Mouse (Mus musculus) kidney, embryonic 16.5 days (tissue): Measurements from ENCODE around the gene Pidd1. TPM values are rescaled to one million over a fixed set of nuclear protein-coding genes. Genes with fewer than 3 reads are reported as not detected.

Experiments
- ATAC-seq: fragments of 200-750 bp; cut with Nextera tagmentation; 2 replicates; pipeline ENCODE4 v1.8.0; 2017; ENCODE audit warnings: moderate TSS enrichment; ENCODE audit not compliant: low FRiP score, low TSS enrichment
- H3K27ac ChIP-seq: fragments of 300-500 bp; sonication (generic); 2 replicates; pipeline ENCODE4 v1.5.1; 2014; ENCODE audit warnings: low read length
- H3K27me3 ChIP-seq: fragments of 300-500 bp; sonication (generic); 2 replicates; pipeline ENCODE4 v1.6.1; 2014; ENCODE audit warnings: low read length, control low read depth, mixed read lengths; ENCODE audit not compliant: insufficient read depth
- H3K36me3 ChIP-seq: fragments of 300-500 bp; sonication (generic); 2 replicates; pipeline ENCODE4 v1.6.1; 2014; ENCODE audit warnings: low read length, control low read depth, mixed read lengths; ENCODE audit not compliant: insufficient read depth
- H3K4me1 ChIP-seq: fragments of 300-500 bp; sonication (generic); 2 replicates; pipeline ENCODE4 v1.6.1; 2014; ENCODE audit warnings: low read length, control low read depth, mixed read lengths; ENCODE audit not compliant: insufficient read depth
- H3K4me2 ChIP-seq: fragments of 300-500 bp; sonication (generic); replicated peaks from 2 replicates; pipeline ENCODE4 v1.6.1; 2014; ENCODE audit warnings: low read depth, low read length
- H3K4me3 ChIP-seq: fragments of 300-500 bp; sonication (generic); 2 replicates; pipeline ENCODE4 v1.5.1; 2014; ENCODE audit warnings: mild to moderate bottlenecking, low read length
- H3K9ac ChIP-seq: fragments of 300-500 bp; sonication (generic); replicated peaks from 2 replicates; pipeline ENCODE4 v1.6.1; 2014; ENCODE audit warnings: low read length
- H3K9me3 ChIP-seq: fragments of 300-500 bp; sonication (generic); 2 replicates; pipeline ENCODE4 v1.6.1; 2016; ENCODE audit warnings: low read length, control low read depth
- WGBS: fragments of 180-500 bp; shearing (Covaris S2); extraction: QIAGEN DNeasy Blood & Tissue Kit; methylation state at CpG from one replicate; pipeline ENCODE4 v1.1.7; 2014; 5-methylcytosine and 5-hydroxymethylcytosine counted together
- polyA plus RNA-seq: library from polyadenylated mRNA; unstranded; fragments of >200 nt; fragmentation: Nextera tagmentation; extraction: Ambion mirVana; gene quantifications from 2 replicates; pipeline ENCODE4 v1.2.1, GENCODE M21; 2015

Pidd1 gene
- polyA plus RNA-seq, 1 experiment from 2014 or later: 11.4 TPM

DNA sequence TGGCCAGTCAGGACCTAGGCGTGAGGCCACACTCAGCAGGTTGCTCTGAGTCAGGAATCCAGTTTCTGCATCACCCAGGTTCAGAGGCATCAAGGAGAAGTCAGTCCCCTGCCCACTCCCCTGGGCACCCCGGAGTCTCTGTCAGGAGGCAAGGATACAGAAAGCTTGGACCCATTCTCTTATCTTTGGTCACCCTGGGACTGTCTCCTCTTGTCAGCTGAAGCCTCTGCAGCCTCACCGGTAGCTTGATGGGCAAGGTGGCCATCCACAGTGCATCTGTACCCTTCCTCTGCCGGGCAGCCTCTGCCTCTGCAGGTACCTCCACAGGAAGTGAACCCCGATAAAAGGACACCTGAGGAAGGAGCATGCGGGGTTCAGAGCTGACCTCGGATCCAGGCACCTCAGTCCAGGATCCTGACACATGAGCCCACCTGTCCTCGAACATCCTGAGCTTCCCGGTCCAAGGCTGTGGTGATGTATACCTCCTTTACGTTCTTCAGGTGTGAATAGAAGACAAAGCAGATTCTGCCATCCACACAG is 4.6 kb downstream of the Pidd1 start:
- H3K9me3 ChIP-seq: no peaks in the 10 kb centered on the region
- ATAC-seq: no peak
- no peak overlapping the region for H3K9ac ChIP-seq
- H3K4me2 ChIP-seq: no peak overlapping the region
- H3K4me1 ChIP-seq: peaks cover 49% of the 10 kb centered on the region
- no peaks in the 10 kb centered on the region for H3K27me3 ChIP-seq
- WGBS: 96% methylated on average over 10 of the region's 10 CpGs
- H3K36me3 ChIP-seq: peaks cover 19% of the 10 kb centered on the region; the same call in 1 of the 2 replicates
- no peak overlapping the region for H3K27ac ChIP-seq
- no peak overlapping the region for H3K4me3 ChIP-seq

DNA sequence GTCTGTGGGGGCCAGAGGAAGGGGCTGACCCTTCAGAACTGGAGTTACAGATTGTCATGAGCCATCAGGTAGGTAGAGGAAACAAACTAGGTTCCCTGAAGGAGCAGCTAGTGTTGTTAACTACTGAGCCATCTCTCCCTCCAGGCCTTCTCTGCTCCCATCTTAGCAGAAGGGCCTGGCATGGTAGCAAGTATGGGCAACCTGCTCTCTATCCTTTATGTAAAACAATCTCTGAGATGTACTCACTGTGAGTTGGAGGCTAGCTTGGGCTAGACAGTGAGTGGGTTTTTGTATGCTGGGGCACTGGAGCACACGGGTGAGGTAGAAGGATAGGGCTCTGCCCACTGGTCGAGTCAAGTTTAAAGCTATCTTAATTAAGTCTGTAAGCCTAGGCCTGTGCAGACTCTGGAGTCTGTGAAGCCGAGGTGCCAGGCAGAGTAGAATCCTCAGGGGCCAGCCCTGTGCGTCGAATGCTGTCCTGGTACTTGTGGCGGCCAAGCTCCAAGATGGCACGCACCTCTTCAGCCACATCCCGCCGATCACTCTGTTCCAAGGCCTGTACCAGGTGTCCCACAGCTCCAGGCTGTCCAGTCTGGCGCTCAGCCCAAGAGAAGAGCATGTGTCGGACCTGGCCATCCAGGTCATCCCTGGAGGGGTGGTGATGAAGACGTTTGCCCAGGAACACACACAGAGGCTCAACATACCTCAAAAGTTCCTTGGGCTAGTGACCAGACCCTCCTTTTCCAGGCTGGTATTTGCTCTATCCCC is 5.4 kb downstream of the Pidd1 start:
- ATAC-seq: no peak
- Histone ChIP-seq H3K36me3 (peaks cover 22% of the 10 kb centered on the region), H3K4me1 (peaks cover 50% of the 10 kb centered on the region), H3K9me3 (no peaks in the 10 kb centered on the region), H3K9ac (no peak overlapping the region), H3K27me3 (no peaks in the 10 kb centered on the region), H3K4me2 (no peak overlapping the region), H3K4me3 (no peak overlapping the region), H3K27ac (no peak overlapping the region)
- 91% methylated on average over 12 of the region's 12 CpGs for WGBS

DNA sequence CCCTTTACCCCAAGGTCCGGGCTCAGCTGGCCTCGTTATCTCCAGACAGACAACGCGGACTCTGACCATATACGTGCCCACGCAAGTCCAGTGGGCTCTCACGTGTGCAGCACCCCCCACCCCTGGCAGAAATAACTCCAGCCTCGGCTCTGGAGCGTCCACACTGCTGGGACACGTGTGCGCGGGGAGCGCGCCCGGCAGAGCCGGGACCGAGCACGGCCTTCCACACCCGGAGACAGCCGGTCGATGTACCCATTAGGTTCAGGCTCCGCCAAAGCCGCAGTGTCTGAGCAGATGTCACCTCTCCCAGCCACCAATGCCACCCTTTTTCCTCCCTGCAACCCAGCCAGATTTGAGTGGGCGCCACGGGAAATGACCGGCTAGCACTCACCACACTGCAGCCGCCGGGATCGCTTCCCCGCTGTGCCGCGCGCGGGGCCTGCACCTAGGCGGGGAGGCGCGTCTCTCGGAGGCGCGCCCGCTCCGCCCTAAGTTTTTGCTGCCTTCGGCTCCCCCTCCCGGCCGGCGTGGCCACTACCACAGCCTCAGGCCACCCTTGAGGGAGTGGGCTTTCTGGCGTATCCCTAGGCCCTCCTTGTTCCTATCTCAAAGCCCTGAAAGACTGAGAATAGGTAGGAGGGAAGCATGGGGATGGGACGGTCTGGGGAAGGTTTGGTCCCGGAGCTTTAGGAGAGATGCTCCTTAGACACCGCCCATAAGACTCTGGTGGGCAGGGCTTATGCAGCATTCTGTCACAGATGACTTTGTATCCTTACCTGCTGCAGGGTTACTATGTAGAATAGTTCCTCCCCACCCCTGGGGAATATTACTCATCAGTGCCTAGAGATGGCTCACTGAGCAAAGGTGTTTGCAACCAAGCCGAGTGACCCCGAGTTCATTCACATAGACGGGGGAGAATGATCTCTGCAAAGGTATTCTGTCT is 6.4 kb downstream of the Pidd1 start, which contains the start of gene Slc25a22:
Slc25a22 (minus strand) TSS at position 715 of the 943 bp plus-strand sequence.
- Histone ChIP-seq H3K4me2 (peak within 1 kb of the TSS; percentile 93), H3K4me1 (peaks cover 41% of the 10 kb centered on the region), H3K4me3 (peak within 1 kb of the TSS; percentile 58), H3K27ac (no peak within 1 kb of the TSS), H3K9ac (peak within 1 kb of the TSS; percentile 77), H3K36me3 (peaks cover 29% of the 10 kb centered on the region), H3K27me3 (no peaks in the 10 kb centered on the region), H3K9me3 (no peaks in the 10 kb centered on the region)
- peak; percentile 69 for ATAC-seq
- WGBS: 6% methylated on average over 53 of the region's 53 CpGs

DNA sequence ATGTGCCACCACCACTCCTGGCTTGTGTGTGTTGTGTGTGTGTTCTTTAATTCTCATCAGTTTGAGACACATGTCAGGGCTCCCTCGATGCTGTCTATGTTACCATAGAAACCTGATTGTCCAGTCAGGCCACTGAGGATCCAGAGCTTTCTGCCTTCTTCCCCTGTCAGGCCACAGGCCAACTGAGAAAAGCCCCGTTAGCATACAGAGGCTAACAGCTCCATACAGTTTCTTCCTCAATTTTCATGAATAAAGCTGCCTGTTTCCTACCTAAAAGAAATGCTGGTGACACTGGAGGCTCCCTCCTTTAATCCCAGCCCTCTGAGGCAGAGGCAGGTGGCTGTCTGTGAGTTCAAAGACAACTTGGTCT is 7.3 kb downstream of the Pidd1 start:
- no peaks in the 10 kb centered on the region for H3K27me3 ChIP-seq
- peaks cover 32% of the 10 kb centered on the region for H3K4me1 ChIP-seq
- peaks cover 38% of the 10 kb centered on the region for H3K36me3 ChIP-seq
- no peak for ATAC-seq
- peak overlapping the region; percentile 58 for H3K4me3 ChIP-seq
- H3K4me2 ChIP-seq: peak overlapping the region; percentile 93
- H3K9ac ChIP-seq: peak overlapping the region; percentile 77
- no peak overlapping the region for H3K27ac ChIP-seq
- H3K9me3 ChIP-seq: no peaks in the 10 kb centered on the region
- 55% methylated on average over 2 of the region's 2 CpGs for WGBS

DNA sequence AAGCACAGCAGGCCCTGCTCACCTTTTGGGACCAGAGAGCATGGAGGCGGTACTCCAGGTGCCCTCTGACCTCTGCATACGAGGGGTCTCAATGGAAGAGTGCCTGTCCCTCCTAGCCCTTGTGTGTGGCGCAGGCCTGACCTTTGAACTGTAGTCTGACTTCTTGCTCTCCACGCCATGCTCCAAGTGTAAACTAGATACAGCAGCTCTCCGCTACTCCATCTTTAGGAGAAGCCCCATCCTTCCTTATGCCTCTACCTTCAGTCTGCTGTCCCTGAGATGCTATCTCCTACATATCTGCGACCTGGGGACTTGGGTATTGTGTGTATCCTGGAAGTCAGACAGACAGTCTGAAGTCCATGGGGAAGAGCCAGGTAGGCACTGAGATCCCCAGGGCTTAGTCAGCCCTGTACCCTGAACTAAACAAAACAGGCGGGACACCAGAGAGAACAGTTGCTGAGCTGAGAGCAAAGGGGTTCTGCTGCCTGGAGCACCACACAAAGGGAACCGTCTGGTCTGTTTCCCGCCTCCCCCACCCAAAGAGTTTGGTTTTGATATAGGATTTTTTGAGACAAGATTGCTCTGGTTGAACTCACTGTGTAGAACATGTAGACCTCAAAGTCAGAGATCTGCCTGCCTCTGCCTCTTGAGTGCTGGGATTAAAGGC is 7.8 kb downstream of the Pidd1 start:
- no peaks in the 10 kb centered on the region for H3K9me3 ChIP-seq
- H3K36me3 ChIP-seq: peaks cover 43% of the 10 kb centered on the region
- H3K27ac ChIP-seq: no peak overlapping the region
- ATAC-seq: no peak
- peak overlapping the region; percentile 87; the same call in 1 of the 2 replicates for H3K4me2 ChIP-seq
- H3K9ac ChIP-seq: no peak overlapping the region
- no peaks in the 10 kb centered on the region for H3K27me3 ChIP-seq
- WGBS: 78% methylated on average over 9 of the region's 9 CpGs
- peaks cover 32% of the 10 kb centered on the region for H3K4me1 ChIP-seq
- 0 out of 2 replicates have a peak overlapping the region, but pooled peaks have one; percentile 57 for H3K4me3 ChIP-seq

DNA sequence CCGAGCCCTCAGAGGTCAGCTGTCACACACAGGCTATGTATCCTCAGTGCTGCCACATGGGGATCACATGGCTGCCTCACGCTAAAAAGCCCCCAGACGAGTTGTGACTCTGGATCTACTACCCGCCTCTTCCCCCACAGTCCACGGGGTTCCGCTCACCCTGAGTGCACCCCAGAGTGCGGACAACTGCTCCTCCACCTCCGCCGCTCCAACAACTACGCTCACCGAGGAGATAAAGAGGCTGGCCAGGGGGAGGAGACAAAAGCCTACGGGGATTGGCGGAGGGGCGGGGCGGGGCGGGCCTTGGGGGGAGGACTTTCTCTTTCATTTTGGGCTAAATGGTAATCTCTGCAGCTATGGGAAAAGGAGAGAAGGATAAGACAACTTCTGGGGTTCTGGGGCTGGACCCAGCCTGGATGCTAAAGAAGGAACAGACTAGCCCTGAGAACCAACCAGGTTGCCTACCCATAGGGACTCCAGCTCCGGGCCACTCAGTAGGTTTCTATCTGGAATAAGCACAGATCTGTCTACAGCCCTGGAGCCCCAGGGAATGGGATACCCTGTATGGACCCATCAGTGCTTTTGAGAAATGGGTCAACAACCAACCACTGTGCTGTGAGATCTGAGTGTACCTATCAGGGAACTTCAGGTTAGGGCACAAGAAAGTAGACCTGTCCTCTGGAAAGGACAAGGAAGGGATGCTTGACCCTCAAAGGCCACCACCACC is 8.5 kb downstream of the Pidd1 start:
- Histone ChIP-seq H3K27ac (peak overlapping the region; percentile 44), H3K27me3 (no peaks in the 10 kb centered on the region), H3K9me3 (no peaks in the 10 kb centered on the region), H3K4me3 (peak overlapping the region; percentile 57), H3K4me1 (peaks cover 32% of the 10 kb centered on the region), H3K9ac (peak overlapping the region; percentile 65), H3K36me3 (peaks cover 50% of the 10 kb centered on the region), H3K4me2 (peak overlapping the region; percentile 87)
- WGBS: 5% methylated on average over 17 of the region's 17 CpGs
- ATAC-seq: no peak

DNA sequence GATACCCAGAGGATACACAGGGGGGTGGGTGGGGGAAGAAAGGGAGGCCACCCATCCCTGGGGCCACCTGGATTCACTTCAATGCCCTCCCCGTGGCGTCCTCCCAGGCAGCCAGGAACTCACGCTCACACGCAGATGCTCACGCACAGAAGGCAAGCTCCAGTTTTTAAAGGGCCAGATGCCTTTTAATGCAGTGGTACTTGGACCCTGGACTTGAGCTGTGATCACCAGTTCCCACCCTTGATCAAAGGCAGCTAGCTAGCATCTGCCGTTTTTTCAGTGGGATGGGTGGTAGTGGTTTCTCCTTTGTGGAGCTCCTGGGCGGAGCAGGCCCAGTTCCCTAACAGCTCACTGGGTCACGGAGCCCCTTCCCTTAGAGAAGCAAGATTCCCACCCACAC is 9.4 kb downstream of the Pidd1 start:
- 14% methylated on average over 8 of the region's 8 CpGs for WGBS
- H3K4me3 ChIP-seq: peak overlapping the region; percentile 57
- H3K27me3 ChIP-seq: no peaks in the 10 kb centered on the region
- H3K4me2 ChIP-seq: peak overlapping the region; percentile 87
- peaks cover 46% of the 10 kb centered on the region for H3K36me3 ChIP-seq
- peak overlapping the region; percentile 44 for H3K27ac ChIP-seq
- ATAC-seq: no peak
- H3K4me1 ChIP-seq: peaks cover 39% of the 10 kb centered on the region
- H3K9ac ChIP-seq: peak overlapping the region; percentile 65
- no peaks in the 10 kb centered on the region for H3K9me3 ChIP-seq

DNA sequence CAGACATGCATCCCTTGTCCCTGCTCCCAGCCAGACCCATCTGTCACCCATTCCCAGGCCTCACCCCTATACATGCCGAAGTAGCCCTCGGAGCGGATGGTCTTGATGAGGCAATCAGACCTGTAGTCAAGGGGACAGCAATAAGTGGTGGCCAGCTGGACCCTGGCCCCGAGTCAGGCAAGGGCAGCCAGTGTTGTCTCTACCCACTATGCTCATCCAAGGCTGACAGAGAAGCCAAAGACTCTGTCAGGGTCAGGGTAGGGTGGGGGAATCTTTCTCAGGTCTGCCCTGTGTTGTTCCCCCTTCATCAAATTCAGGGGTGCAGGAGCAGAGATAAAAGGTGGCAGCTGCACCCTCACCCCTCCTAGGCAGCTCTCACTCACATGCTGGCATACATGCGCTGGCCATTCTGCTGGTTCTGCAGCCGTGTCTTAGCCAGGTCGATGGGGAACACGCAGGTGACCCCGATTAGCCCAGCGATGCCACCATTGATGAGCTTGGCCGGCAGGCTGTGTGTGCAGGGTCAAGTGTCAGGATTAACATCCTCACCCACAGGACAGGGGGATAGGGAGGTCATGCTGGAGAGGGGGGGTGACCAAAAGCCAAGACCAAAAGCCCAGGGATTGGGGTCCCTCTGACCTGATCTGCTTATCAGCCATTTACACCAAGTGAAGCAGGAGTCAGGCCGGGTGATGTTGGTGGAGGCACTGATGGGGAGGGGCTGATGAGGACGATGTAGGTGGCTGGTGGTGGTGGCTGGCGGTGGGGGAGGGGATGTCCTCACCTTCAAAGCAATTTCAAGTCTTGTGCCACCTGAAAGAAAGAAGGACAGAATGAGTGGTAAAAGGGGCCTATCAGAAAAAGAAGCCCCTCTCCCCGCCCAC is 10.1 kb downstream of the Pidd1 start:
- WGBS: 67% methylated on average over 15 of the region's 15 CpGs
- H3K27me3 ChIP-seq: no peaks in the 10 kb centered on the region
- H3K4me1 ChIP-seq: peaks cover 46% of the 10 kb centered on the region
- H3K4me2 ChIP-seq: peak overlapping the region; percentile 87
- ATAC-seq: no peak
- no peaks in the 10 kb centered on the region for H3K9me3 ChIP-seq
- H3K4me3 ChIP-seq: peak overlapping the region; percentile 57
- H3K9ac ChIP-seq: peak overlapping the region; percentile 65
- H3K36me3 ChIP-seq: peaks cover 40% of the 10 kb centered on the region
- no peak overlapping the region for H3K27ac ChIP-seq
